Mouse (Mus musculus): ENCODE results near the gene Gm4924.

Gene Gm4924

GRCm38 (mm10) chr10:82354083-82355010 lies at the start of gene Gm4924:
TSS of gene Gm4924 (plus strand) at chr10:82354255.
- DNase-seq (ENCODE audit: low spot score): peak; percentile 79

- no peak for DNase-seq (ENCODE audit: low spot score)
Measured at GRCm38 (mm10) chr10:82316482-82316881, 37.6 kb upstream of the Gm4924 start, which contains the start of gene 4932415D10Rik. TSS of gene 4932415D10Rik (minus strand) at chr10:82316582.

- no peak for DNase-seq (ENCODE audit: low spot score)
Measured at GRCm38 (mm10) chr10:82320134-82320533, 33.9 kb upstream of the Gm4924 start.

- DNase-seq (ENCODE audit: low spot score): no peak
Measured at GRCm38 (mm10) chr10:82329826-82330225, 24.2 kb upstream of the Gm4924 start.

- no peak for DNase-seq (ENCODE audit: low spot score)
Measured at GRCm38 (mm10) chr10:82355401-82355800, 1.3 kb downstream of the Gm4924 start.

GRCm38 (mm10) chr10:82361911-82362310 lies 7.9 kb downstream of the Gm4924 start:
- no peak for DNase-seq (ENCODE audit: low spot score)

- no peak for DNase-seq (ENCODE audit: low spot score)
Measured at GRCm38 (mm10) chr10:82382992-82383391, 28.9 kb downstream of the Gm4924 start.

GRCm38 (mm10) chr10:82409511-82409910 lies 55.5 kb downstream of the Gm4924 start:
- no peak for DNase-seq (ENCODE audit: low spot score)

GRCm38 (mm10) chr10:82423631-82424030 lies 69.6 kb downstream of the Gm4924 start:
- DNase-seq (ENCODE audit: low spot score): no peak
